Mouse (Mus musculus) cerebellum, adult 8-10 months (tissue): ENCODE data around the gene Pitpna.
A peak's percentile ranks its signal among the peaks of the same experiment; 100 is the strongest.
"Not testable (repeated sequence)": the region's sequence is repeated elsewhere in the genome, so short reads cannot be mapped to it uniquely, and the experiment has no call there.

Source experiments
- DNase-seq: peaks from one replicate; pipeline ENCODE4 v3.0.0; 2022

Gene Pitpna

GRCm38 (mm10) chr11:75594431-75594830, 6.5 kb downstream of the Pitpna start:
- DNase-seq = no peak

DNA sequence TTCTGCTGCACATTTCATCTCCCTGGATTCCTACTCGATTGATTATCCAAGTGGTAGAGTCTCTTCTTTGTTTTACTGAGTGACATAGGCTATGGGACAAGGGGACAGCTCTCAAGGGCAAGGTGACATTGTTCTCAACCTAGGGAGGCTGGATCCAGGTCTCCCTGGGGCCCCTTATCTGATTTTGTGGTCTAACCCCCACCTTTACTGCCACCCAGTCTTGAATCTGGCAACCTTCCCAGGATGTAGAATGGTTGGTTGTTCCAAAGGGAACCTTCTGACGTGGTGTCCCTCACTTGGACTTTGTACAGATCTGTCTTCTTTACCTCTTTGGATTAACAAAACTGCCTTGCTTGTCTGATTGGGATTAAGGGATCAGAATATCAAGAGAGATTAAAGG, 7.5 kb downstream of the Pitpna start:
- DNase-seq = no peak

GRCm38 (mm10) chr11:75595816-75596215, 7.9 kb downstream of the Pitpna start:
- DNase-seq = no peak

GRCm38 (mm10) chr11:75596726-75597255, 8.9 kb downstream of the Pitpna start:
- DNase-seq = no peak

DNA sequence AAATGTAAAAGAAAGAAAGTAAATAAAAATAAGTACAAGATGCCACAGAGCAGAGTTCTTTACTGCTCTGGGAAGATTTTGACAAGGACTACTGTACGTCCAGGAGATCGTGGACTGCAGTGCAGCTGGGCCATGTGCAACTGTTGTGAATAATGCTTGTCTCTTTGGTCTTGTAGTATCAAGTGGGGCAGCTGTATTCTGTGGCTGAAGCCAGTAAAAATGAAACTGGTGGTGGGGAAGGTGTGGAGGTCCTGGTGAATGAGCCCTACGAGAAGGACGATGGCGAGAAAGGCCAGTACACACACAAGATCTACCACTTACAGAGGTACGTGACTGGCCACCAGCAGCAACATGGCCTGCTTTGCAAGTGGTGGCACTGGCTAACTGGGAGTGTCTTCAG, 10.1 kb downstream of the Pitpna start:
- DNase-seq = no peak

DNA sequence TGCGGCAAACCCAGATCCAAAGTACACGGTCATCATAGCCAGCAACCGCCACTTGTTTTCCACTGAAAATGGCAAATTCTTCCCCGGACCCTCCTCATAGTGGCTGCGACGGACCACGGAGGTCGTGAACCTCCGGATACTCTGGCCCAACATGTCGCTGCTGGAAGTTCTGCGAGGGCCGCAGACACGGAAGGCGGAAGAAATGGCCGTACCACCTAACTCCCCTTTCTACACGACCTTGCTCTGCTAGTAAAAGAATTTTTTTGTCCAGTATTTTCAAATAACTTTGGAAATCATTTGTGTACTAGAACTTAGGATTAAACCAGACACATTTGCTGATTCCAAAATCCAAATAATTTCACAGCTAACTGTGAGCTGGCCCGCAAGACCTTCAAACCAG, 11.9 kb downstream of the Pitpna start:
- DNase-seq = not testable (repeated sequence)

GRCm38 (mm10) chr11:75604826-75605225, 16.9 kb downstream of the Pitpna start:
- DNase-seq = no peak

DNA sequence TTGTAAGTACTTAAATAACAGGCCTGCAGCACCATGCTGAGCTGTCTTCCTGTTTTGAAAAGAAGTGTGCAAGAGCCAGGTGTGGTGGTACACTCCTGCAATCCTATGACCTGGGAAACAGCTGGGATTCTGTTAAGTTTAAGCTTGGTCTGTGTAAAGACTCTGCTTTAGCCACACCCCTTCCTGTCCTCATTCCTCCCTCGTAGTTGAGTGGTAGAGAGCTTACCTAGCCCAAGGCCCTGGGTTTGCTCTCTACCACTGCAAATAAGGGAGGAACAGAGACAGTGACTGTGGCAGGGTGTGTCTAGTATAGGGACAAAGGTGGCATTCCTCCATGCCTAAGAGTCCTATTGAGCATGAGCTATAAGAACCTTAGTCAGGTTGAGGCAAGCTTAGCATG, 17.4 kb downstream of the Pitpna start:
- no peak for DNase-seq

- no peak for DNase-seq
Measured at GRCm38 (mm10) chr11:75608776-75609175, 20.9 kb downstream of the Pitpna start.

GRCm38 (mm10) chr11:75610021-75610420, 22.1 kb downstream of the Pitpna start:
- DNase-seq = no peak

DNA sequence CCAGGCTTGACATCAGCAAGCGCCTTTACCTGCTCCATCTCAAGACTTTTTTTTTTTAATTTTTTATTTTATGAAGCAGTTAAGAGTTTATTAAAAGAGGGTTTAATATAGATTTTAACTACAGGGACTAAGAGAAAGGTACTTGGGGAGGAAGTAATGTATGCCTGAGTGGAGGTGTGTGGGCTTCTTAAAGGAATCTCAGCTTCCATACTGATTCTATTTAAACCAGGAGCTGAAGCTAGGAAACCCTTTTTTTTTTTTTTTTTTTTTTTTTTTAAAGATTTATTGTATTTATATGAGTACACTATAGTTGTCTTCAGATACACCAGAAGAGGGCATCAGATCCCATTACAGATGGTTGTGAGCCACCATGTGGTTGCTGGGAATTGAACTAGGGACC, 26.9 kb downstream of the Pitpna start:
- DNase-seq = no peak

- no peak for DNase-seq
Measured at GRCm38 (mm10) chr11:75615556-75615955, 27.7 kb downstream of the Pitpna start.

DNA sequence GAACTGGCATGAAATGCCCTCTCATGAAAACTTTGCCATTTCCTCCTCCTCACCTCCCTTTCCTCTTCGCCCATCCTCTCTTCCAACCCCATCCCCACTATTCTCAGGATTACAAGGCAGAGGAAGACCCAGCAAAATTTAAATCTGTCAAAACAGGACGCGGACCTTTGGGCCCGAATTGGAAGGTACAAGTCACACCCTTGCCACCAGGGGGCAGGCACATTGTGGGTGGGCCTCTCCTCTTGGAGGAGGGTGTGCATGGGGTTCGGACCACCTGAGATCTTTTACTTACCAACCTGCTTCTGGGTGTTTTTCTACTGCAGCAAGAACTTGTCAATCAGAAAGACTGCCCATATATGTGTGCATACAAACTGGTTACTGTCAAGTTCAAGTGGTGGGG, 31.2 kb downstream of the Pitpna start:
- DNase-seq = no peak

GRCm38 (mm10) chr11:75620136-75620780, 32.4 kb downstream of the Pitpna start:
- DNase-seq = peak; percentile 70

DNA sequence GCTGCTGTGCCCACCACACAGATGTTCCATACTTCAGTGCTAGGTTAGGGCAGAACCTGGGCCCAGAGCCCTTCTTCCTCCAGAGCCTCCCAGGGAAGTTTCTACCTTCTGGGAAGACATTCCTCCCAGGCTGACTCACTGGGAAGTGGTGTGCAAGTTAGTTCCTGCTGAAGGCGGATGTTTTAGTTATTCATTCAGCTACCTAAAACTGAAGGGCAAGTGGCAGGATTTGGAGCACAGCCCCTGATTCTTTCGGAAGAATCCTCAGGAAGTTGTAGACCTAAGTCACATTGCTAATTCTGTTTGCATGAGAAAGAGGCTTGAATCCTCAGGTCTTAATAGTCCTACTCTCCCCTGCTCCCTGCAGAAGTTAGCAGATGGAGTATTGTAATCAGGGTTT, 33.5 kb downstream of the Pitpna start:
- no peak for DNase-seq

- no peak for DNase-seq
Measured at GRCm38 (mm10) chr11:75622588-75623329, 34.9 kb downstream of the Pitpna start.

- no peak for DNase-seq
Measured at GRCm38 (mm10) chr11:75624102-75624554, 36.2 kb downstream of the Pitpna start.

DNA sequence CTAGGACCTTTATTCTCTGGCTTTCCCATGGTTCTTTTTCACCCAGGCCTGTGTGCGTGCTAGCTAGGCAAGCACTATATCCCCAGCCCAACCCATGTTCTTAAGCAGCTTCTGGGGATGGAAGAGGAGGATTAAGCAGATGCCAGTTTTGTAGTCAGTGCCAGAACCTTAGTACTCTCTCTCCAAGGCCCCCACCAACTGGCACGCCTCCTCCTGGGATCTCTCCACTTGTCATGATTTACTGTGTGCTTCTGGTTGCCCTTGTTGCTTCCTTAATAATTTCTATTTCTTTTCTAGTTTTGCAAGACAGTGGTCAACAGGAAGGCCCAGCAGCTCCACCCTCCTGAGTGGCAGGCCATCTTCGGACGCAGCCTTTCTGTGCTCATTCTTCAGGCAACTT, 37.9 kb downstream of the Pitpna start:
- DNase-seq = no peak

GRCm38 (mm10) chr11:75630098-75630497, 42.2 kb downstream of the Pitpna start:
- DNase-seq = no peak

- DNase-seq = peak; percentile 95
Measured at GRCm38 (mm10) chr11:75630645-75631229, 42.8 kb downstream of the Pitpna start, which contains the start of gene Inpp5k. TSS of gene Inpp5k (plus strand) at chr11:75630988.

DNA sequence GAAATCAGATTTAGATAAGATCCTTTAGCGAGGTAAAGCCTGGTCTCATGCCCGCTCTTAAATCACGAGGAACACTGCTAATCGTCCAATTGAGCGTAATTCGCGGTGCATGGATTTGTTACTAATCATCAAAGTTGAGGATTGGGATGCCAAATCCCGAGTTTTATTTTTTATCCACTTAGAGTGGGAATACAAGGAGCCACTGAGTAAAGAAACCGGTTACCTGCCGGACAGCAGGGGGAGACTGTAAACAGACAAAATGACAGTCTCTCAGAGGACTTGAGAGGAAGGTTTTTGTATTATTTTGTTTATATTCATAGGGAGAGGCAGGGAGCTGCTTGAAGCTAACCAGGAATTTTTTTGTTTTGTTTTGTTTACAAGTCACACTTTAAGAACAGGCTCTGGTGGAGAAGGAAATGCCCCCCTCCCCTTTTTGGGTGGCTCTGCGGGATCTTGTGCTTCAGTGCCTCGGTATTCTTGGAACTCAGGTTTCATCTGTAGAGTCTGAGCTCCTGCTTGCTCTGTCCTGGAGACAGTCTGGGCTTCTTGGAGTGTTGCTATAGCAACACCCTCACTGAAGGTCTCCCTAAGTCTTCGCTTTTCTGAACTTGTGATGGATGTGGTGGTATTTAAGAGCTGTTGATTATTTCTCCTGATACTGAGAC, 43.8 kb downstream of the Pitpna start:
- DNase-seq = no peak

DNA sequence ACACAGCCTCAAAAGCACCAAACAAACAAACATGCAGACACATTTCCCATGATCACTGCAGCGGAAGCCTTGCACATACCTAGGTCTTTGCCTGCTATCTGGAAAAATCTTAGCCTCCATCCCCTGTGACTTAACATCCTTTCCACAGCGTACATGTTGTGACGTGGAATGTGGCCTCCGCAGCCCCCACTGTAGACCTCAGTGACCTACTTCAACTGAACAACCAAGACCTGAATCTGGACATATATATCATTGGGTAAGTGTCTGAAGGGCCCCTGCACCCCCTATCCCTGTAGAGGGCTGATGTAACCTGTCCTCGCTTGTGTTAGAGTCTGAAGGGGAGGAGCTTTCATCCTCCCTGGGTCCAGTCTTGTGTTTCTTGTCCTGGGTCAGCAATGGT, 45.0 kb downstream of the Pitpna start:
- no peak for DNase-seq

GRCm38 (mm10) chr11:75634801-75635200, 46.9 kb downstream of the Pitpna start:
- DNase-seq = no peak
